Mouse (Mus musculus): Measurements from ENCODE around the gene Vps13d.

Gene Vps13d

DNA sequence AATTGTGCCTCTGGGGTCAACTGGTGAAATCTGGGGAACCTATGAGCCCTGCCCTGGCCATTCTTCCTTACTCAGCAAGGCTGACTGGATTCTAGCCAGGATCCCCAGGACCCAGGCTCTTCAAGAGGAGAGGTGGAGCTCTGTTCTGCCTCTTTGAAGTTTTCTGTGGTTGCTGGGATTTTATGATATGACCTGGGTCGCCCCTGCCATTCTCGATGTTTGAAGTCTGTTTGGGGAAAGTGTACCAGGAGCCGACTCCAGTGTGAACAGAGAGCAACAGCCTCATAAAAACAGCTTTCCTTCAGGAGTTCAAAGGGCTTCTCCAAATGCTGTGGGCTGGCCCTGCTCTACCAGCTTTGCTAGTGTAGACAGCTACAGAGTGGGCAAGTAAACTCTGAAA is 185.4 kb downstream of the Vps13d start:
- in situ Hi-C loops (cut with MseI, MboI) = no loop called here

DNA sequence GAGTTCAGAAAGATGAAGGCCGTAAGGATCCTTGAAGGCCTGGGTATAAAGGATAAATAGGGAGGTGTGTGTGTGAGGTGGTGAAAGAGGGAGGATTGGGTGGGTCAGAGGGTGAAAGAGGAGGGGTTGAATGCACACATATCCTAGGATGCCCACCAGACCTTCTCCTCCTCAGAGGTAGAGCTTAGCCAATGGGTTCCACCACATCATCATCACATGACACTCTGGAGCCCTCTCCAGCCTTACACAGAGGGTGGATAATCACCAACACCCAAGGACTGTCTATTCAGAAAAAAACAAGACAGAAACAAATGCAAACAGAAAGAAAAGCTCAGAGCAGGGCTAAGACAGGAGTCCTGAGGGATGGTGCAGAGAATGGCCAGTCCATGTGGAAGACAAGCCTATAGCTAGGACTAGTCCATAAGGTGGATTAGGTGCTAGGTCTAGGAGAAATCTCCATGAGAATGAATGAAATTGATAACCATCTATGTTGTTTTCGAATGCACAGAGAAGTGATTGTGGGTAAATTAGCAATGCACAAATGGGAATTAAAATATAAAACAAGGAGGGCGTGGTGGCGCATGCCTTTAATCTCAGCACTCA is 188.8 kb downstream of the Vps13d start:
- in situ Hi-C loops (cut with MseI, MboI) = no loop called here

DNA sequence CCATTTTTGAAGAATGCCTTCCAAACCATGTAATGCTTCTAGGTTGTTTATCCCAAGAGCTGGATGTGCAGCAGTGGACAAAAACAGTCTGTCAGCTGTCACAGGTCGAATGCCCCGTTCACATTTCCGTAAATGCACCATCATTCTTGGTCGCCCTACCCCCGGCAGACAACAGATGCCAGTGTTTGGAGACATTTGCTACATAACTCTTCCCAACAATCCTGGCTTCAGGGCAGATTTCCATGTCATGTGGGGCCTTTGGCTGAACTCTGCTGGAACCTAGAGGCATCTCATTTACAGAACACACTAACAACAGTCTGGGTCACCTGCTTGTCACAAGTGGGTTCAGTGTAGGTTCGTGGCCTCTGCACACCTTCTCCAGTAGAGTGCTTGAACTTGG is 190.6 kb downstream of the Vps13d start:
- in situ Hi-C loops (cut with MseI, MboI) = no loop called here

DNA sequence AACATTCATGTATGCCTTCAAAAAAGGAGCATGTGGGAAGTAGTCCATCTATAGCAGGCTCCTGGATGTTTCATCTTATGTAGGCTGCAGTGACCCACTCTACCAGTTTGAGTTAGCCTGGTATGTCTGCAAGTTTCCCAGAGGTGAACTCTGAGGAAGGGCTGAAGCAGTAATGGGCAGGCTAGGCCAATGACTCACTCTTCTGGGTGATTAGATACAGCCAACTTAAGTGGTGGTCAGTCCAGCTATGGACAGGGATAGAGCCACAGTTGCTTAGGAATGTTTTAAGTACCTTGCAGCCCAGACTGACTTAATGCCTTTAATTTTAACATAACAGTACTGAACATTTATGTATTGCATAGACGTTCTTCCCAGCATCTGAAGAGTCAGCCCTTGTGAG is 192.1 kb downstream of the Vps13d start:
- in situ Hi-C loops (cut with MseI, MboI) = no loop called here

DNA sequence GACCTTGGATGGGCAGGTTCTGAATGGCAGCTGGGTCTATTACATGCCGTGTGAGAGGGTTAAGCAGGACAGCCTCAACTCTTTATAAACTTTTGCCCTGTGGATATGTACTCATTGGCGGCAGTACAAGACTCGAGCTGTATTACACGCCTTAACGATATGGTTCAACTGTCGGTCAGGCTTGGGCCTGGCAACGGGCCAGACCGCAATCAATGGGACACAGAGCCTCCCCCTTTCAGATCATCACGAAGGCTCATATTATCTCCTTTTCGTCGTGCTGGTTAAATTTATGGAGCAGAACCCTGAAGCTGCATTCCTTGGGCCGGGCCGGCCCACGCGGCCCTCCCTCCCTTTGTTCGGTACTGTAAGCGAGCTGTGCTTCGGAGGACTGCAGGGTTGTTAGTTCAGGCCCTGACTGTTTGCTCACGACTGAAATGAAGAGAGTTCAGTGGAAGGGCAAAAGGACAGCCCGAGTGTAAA is 194.9 kb downstream of the Vps13d start:
- in situ Hi-C loops (cut with MseI, MboI) = no loop called here

DNA sequence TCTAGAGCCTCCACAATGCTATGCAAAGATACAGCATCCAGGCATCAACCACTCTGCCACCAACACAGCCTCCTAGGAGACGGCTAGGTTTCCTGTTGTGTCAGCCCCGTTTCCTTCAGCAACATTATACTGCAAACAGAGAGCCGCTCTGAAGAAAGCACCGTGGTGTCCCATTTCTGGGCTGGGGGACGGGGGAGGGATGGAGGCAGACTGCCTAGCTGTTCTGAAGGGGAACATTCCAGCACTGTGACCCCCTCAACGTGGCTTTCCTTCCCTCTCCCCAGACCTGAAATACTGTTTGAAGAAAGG is 195.3 kb downstream of the Vps13d start:
- in situ Hi-C loops (cut with MseI, MboI) = no loop called here

DNA sequence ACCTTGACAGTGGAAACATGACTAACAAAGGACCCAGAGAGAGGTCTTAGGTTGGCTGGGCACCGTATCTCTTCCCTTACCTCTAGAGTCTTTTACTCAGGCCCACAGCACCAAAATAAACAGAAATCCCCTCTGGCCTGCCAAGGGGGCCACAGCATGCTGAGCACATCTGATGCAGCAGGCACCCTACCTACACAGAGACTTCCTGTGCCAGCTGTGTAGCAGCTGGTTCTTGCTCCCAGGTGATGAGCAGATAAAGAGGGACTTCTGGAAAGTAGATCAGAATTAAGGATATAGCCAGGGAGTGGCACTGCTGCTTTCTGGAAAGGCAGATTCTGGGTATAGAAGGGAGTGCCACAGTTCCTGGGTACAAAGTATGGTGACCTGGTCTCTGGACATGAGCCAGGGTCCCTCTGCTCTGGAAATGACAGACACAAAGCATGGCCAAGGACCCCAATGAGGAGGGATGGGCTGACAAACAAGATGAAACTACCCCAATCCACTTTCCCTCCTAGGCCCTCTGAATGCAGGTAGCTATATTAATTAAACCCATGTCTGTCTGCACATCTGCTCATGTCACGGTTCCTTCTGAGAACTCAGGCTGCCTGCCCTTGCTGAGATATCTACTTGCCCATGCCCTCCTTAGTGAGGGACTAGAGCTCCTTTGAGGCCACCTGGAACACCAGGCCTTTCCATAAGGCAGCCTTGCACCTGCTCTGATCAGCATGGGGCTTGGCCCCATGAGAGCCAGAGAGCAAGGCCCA is 195.8 kb downstream of the Vps13d start:
- in situ Hi-C loops (cut with MseI, MboI) = no loop called here

DNA sequence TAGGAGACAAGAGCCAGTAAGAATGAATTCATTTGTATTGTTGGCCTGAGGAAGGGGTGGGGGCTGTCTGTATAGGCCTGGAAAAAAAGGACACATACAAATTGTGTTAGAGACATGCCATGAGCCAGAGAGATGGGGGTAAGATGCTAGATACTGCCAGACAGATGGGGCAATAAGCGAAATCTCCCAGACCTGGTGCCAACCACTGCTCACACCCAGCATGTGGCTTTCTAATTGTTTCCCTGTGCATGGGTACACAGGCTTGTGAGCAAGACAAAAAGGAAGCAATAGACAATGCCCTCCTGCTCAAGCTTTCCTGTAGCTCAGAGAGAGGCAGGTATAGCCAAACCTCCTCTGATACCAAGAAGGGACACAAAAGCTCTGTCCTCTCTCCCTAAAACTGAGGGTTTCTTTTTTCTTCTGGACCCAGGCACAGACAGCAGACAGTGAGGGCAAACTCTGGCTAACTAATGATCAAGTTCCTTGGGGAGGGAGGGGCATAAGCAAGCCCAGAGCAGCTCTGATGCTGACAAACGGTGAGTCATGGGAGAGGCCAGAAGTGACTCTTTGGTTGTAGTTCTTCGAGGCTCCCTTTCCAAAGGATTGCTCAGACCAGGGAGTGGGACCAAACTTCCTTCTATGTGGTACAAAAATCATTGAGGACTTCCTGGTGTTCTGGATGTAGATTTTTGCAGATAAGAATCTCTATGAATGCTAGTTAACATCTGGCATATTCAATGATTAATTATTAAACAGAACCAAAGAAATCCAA is 196.7 kb downstream of the Vps13d start:
- in situ Hi-C loops (cut with MseI, MboI) = no loop called here

DNA sequence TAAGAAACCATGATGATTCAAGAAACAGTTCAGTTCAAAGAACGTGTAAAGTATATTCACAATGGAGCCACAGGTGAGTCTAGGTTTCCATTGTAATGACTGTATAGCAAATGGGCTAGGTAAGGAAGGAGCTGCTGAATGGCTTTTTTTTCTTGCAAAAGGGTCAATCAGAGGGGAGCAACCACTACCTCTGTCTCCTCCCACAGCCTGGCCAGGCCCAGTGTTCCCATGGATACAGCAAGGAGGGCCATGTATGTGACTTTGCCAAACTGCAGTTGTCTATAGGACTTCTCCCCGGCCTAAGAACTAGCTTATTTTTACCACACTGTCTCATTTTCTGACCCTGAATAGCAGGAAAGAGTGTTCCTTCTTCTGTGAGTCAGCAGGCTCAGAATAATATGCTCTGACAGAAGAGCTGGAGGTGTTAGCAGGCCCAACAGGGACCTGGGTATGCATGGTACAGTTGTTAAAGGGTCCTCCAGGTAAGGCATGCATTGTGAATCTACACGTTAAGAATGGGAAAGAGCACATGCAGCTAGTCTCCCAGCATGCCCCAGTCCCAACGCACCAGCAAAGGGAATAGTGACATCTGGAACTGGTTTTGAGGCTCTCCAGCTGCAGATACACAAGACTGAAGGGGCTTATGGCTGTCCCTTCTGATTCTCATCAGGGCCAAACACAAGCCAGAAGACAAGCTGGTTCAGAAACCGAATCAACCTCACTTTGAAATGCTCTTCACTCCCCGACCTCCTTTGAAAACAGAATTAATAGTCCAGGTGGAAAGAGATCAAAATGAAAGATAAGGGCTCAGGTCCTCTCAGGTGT is 197.6 kb downstream of the Vps13d start:
- in situ Hi-C loops (cut with MseI, MboI) = no loop called here

DNA sequence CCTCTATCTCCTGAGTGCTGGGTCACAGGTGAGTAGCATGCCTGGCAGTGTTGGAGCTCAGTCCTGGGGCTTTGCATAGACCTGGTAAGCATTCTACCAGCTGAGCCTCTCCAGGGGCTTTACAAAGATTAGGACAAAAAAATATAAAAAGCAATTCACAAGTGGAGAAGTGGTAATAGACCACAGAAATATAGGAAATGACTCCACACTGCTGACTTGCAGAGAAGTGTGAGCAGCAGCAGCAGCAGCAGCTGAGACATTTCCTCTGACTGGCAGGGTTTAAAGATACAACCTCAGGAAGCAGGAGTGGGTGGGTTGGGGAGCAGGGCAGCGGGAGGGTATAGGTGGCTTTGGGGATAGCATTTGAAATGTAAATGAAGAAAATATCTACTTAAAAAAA is 199.0 kb downstream of the Vps13d start:
- in situ Hi-C loops (cut with MseI, MboI) = no loop called here

DNA sequence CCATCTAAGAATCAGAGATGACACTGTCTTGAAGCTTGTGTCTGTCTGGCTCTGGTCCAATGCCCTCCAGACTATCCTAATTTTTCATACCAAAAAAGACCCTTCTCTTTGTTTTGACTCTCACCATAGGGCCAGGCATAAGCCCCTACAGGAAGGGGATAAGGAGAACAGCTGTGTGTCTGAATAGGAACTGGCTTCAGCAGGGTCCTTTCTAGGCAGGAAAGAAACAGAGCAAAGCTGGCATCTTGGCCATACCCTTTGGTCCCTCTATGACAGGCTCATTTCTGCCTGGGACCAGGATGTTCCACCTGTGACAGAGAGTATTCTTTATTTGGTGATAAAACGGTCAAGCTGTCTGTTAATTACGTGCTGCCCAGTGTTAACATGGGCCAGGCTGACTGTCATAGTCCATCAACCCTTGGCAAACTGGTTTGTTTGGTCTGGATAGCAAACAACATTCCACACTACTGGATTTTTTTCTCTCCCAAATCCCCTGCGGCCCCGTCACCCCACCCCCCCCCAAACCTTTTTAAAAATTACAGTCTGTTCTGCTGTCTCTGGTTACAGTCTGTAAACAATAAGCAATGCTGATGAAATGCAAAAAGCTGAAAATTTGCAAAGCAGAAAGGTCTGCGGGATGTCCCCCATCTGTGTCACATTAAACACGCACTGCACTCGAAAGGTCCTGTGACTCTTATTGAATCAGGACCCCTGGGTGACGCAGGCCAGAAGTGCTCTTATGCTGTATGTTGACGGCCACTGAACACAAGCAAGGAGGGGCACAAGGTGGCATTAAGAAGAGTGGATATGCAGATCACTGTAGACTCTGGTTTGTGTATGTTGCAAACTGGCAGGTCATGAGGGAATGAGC is 201.5 kb downstream of the Vps13d start:
- in situ Hi-C loops (cut with MseI, MboI) = no loop called here

DNA sequence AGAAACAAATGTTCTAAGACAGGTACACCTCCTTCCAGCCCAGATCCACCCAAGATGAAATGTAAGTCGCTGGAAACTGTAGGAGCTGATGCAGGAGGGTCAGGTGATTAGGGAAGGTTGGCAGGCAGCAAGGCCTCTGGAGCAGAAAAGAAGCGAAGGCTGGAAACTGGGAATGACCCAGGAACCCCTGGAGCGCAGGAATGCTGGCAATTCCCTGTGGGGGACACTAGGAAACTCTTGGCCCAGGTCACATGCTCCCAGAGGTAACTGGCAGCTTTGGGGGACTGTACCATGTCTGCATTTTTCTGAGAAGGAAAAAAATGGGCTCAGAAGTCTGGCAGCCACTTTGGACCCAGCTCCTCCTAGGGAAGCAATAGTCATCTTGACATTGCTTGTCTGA is 202.4 kb downstream of the Vps13d start:
- in situ Hi-C loops (cut with MseI, MboI) = no loop called here

DNA sequence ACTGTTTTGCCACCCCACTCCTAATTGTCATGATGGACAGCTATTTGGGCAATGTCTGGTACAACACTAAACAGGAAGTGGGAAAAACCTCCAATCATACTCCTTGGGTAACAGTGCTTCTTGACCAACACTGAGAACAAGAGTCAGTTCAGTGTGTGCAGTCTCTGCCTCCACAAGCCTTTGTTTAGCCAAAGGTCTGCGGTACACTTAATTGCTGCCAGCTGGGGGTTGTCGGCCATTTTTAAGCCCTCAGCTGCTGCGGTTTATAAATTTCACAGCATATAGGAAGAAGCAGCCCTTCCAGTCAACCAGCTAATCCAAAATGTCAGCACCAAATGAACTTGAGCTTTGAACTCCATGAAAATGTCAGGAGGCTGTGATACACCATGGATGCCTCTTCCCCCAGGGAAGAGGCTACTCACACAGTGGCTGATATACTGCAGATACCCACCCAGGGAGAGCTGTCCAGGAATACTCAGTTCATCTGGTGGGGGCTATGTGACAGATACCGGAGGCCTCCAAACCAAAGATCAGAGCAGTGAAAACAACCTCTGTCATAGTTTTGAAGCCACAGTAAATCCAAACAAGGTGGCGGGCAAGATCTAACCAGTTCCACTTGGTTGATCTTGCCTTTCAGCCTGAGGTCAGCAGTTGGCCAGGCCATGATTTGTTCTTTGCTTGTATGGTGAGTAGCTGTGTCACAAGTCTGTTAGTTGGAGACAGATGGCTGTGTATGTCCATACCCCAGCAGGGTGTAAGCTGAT is 206.2 kb downstream of the Vps13d start:
- in situ Hi-C loops (cut with MseI, MboI) = no loop called here

DNA sequence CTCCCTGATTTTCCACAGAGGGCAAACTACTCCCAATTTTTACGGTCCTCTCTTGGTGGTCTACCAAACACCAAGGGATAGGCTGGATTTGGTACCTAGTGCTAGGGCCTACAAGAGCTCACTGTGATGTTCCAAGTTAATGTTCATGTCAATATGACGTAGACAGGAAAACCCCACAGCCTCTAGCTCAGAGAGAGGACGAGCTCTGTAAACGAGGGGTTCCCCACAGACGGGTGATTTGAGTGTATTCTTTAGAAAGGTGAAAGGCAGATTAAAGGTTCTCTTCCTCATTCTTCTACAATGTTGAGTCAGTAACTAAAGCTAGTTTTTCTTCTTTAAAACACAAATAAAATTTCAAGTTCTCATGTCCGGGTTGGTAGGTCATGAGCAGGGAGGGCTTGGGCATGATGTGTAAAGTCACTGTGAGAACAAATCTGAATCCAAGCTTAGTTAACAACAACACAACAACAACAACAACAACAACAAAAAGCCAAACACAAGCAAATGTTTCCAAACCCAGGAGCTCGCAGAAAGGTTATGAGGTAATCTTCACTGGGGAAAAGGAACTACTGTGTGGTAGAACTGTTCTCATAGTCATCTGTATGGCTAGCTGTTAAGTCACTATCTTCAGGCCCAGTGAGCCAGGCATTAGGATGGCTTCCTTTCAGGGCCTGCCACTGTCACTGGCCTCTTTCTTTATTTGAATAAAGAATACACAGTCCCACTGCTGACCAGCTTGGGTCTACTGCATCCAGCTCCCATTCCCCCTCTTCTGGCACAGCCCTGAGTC is 208.6 kb downstream of the Vps13d start:
- in situ Hi-C loops (cut with MseI, MboI) = no loop called here

DNA sequence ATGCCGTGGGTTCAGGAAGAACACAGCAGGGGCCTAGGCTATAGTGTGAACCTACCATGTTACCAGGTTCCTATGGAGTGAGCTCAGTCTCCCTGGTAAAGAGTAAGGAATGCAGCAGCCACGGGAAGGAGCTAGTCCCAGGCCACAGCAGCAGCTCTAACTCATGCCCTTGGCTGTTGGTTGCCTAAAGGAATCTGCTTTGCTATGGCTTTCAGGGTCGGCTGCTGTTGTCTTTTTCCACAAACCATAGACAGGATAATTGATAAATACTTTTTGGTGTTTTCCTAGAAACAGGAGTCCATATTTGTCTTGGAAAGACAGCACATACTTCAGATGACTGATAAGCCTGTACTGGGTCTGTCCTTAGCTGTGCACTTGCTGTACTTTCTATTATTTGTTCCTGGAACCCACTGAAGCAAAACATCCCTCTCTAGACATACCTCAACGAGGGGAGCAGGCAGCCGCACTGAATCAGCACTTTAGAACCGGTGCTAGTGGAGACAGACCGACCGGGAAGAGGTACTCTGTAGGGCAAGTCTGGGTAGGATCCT is 210.9 kb downstream of the Vps13d start:
- in situ Hi-C loops (cut with MseI, MboI) = no loop called here

DNA sequence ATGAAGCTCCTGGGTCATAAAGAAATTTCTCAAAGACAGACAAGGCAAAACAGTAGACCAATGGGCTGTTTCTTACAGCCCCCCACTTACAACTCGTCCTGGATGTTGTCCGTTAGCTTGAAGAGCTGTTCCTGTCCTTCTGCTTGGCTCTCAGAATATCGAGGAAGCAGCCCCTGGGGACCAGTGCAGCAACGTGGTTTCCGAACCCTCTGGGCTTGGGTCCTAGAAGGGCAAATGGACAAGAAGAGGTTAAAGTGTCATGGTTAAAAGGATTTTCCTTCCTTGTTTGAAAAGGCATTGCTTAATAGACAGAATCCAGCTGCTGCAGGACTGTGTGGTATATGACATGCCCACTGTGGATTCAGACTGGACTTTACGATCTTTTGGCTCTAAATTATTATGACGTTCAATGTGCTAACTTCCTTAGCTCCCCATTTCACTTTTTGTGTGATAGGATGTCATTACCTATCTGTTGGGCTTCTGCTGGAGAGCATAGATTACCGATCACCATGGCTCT is 211.5 kb downstream of the Vps13d start:
- in situ Hi-C loops (cut with MseI, MboI) = no loop called here

DNA sequence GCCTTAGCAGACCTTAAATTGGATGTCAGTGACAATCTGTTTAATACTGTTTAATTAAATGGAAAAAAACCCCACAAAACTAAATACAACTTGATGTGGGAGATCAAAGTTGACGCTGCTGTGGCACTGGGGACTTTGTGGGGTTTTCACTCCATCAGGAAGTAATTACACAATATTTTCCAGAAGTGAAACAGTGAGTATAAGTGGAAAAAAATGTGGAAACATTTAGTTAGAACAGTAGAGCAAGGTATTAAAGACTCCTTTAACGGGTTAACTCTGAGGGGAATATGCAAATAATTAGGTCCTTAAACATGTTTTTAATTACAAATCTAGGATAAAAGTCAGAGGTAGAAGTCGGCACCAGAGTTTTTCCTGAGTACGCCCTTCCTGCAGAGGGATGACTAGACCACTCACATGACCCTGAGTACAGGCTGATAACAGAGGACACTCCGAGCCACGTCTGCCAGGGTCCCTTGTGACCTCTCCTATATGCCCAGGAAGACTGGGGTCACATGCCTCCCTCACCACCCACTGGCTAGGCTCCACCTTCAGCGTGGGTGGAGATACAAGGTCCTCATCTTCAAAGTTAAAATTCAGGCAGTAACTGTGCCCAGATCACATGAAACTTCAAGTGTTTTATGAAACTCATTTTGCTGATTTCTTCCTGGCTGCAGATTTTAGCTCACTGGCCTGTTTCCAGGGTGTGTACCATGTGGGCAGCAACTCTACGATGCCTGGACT is 213.8 kb downstream of the Vps13d start:
- in situ Hi-C loops (cut with MseI, MboI) = no loop called here

DNA sequence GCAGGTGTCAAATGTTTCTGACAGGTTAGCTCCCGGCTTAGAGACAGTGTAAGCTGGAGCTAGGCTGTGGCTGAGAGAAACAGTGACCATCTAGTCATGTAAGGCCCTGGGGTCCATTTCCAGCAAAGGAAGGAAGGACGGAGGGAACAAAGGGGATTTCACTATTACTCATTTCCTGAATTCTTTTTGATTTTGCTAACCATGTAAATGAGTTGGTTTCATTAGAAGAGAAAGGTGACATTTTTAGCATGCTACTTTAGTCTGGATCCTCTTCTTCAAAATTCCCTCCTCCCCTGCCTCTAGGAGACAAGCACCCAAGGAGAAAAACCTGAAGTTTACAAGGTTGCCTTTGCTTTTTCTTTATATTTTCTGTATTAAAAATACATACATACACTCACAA is 214.7 kb downstream of the Vps13d start:
- in situ Hi-C loops (cut with MseI, MboI) = no loop called here
